Mouse (Mus musculus): Measurements from ENCODE around the gene Dhfr. TPM values are rescaled to one million over a fixed set of nuclear protein-coding genes. Genes with fewer than 3 reads are reported as not detected.
A peak's percentile ranks its signal among the peaks of the same experiment; 100 is the strongest.

Dhfr gene
- 21.4 and 21.7 TPM in 2 replicates for polyA plus RNA-seq (2016; fragmentation: Nextera tagmentation; extraction: Ambion mirVana)

- H3K4me3 ChIP-seq (replicated peaks) = peak within 1 kb of the TSS; percentile 69
- ATAC-seq (ENCODE audit: low FRiP score) = peak; percentile 95
- peak within 1 kb of the TSS; percentile 73 for H3K9ac ChIP-seq
- H3K27ac ChIP-seq = peak within 1 kb of the TSS; percentile 92
- under 1% methylated on average over 75 of the region's 76 CpGs for WGBS
- H3K27me3 ChIP-seq = no peaks in the 10 kb centered on the region
- peak within 1 kb of the TSS; percentile 91 for H3K4me2 ChIP-seq
- H3K4me1 ChIP-seq = peaks cover 17% of the 10 kb centered on the region
- H3K9me3 ChIP-seq = no peaks in the 10 kb centered on the region
- H3K36me3 ChIP-seq (replicated peaks) = peaks cover 30% of the 10 kb centered on the region
Observed at GRCm38 (mm10) chr13:92354456-92355271, at the start of gene Dhfr, which contains the start of gene Msh3. TSS of gene Dhfr (plus strand) at chr13:92354726. TSS of gene Msh3 (minus strand) at chr13:92355003.

GRCm38 (mm10) chr13:92305680-92306079, 48.8 kb upstream of the Dhfr start, which contains the start of gene Gm20379:
TSS of gene Gm20379 (plus strand) at chr13:92305980.
- Histone ChIP-seq H3K27me3 (no peaks in the 10 kb centered on the region), H3K9ac (no peak within 1 kb of the TSS), H3K4me1 (no peaks in the 10 kb centered on the region), H3K4me3 (replicated peaks) (no peak within 1 kb of the TSS), H3K9me3 (no peaks in the 10 kb centered on the region), H3K36me3 (replicated peaks) (peaks cover 38% of the 10 kb centered on the region), H3K27ac (no peak within 1 kb of the TSS), H3K4me2 (no peak within 1 kb of the TSS)
- WGBS = 94% methylated on average over 11 of the region's 11 CpGs
- no peak for ATAC-seq (ENCODE audit: low FRiP score)

DNA sequence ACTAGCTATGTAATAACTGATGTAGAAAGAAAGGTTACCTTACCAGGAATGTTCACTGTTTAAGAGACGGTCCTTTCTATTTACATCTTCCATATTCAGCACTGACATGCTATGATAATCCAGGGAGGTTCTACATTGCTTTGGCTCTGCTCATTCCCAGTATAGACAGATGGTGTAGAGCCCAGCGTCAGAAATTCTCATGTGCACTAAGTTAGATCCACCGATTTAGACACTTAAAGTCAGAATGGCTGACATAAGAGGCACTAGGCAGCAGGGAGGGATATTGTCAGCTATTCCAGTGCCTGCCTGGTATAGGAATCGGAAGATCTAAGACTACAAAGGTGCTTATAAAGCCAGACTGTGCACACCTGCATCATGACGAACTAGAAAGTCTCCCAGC, 39.9 kb upstream of the Dhfr start:
- H3K36me3 ChIP-seq (replicated peaks) = peaks cover 18% of the 10 kb centered on the region
- no peaks in the 10 kb centered on the region for H3K4me1 ChIP-seq

GRCm38 (mm10) chr13:92320770-92321169, 33.8 kb upstream of the Dhfr start:
- H3K4me1 ChIP-seq = no peaks in the 10 kb centered on the region
- peaks cover 11% of the 10 kb centered on the region for H3K36me3 ChIP-seq (replicated peaks)
- WGBS = 91% methylated on average over 5 of the region's 5 CpGs
- no peaks in the 10 kb centered on the region for H3K9me3 ChIP-seq
- no peak overlapping the region for H3K27ac ChIP-seq
- H3K27me3 ChIP-seq = no peaks in the 10 kb centered on the region
- H3K9ac ChIP-seq = no peak overlapping the region
- no peak overlapping the region for H3K4me3 ChIP-seq (replicated peaks)
- ATAC-seq (ENCODE audit: low FRiP score) = no peak
- no peak overlapping the region for H3K4me2 ChIP-seq

More for the DNA sequence above, 39.9 kb upstream of the Dhfr start:
- 91% methylated on average over 5 of the region's 5 CpGs for WGBS
- no peaks in the 10 kb centered on the region for H3K27me3 ChIP-seq
- no peaks in the 10 kb centered on the region for H3K9me3 ChIP-seq
- no peak for ATAC-seq (ENCODE audit: low FRiP score)
- H3K9ac ChIP-seq = no peak overlapping the region
- H3K27ac ChIP-seq = no peak overlapping the region
- no peak overlapping the region for H3K4me2 ChIP-seq
- no peak overlapping the region for H3K4me3 ChIP-seq (replicated peaks)

DNA sequence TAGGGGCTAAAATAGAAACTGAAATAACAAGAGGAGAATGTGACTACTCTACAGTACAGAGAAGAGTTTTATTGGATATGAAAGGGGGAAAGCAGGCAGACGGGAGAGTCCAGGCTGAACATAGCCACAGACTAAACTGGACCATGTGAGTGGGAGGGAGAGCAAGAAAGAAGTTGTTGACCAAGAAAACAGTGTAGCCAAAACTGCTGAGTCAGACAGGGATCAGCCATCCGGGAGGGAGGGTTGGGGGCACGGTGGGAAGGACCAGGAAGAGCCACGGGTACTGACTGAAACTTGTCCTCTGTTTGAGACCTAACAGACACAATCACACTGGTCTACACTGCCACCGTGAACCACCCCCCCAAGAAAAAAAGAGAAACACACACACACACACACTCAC, 28.5 kb upstream of the Dhfr start:
- ATAC-seq (ENCODE audit: low FRiP score) = no peak
- Histone ChIP-seq H3K4me2 (no peak overlapping the region), H3K9me3 (no peaks in the 10 kb centered on the region), H3K4me1 (no peaks in the 10 kb centered on the region), H3K36me3 (replicated peaks) (peaks cover 13% of the 10 kb centered on the region), H3K27ac (no peak overlapping the region), H3K9ac (no peak overlapping the region), H3K27me3 (no peaks in the 10 kb centered on the region), H3K4me3 (replicated peaks) (no peak overlapping the region)
- 81% methylated on average over 5 of the region's 5 CpGs for WGBS

DNA sequence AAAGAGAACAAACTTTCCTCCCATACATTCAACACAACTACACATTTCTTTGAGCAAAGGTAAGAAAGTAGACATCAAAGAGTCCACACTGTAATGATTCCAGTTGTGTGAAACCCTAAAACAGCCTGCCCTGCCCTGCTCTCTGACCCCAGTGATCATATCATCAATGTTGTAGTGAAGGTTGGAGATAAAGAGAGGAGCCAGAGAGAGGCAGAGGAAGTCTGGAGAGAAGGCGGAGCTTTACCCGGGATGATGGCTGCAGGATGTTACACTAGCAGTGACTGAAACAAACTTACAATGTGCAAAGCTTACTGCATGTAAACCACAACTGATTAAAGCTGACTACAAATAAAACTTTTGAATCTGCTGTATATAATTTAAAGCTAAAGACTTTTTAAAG, 26.5 kb upstream of the Dhfr start:
- H3K36me3 ChIP-seq (replicated peaks) = peaks cover 9% of the 10 kb centered on the region; the same call in 1 of the 2 replicates
- no peaks in the 10 kb centered on the region for H3K9me3 ChIP-seq
- WGBS = 93% methylated on average over 2 of the region's 2 CpGs
- H3K4me2 ChIP-seq = no peak overlapping the region
- H3K27me3 ChIP-seq = no peaks in the 10 kb centered on the region
- H3K4me1 ChIP-seq = no peaks in the 10 kb centered on the region
- no peak overlapping the region for H3K9ac ChIP-seq
- no peak overlapping the region for H3K4me3 ChIP-seq (replicated peaks)
- H3K27ac ChIP-seq = no peak overlapping the region
- ATAC-seq (ENCODE audit: low FRiP score) = no peak

DNA sequence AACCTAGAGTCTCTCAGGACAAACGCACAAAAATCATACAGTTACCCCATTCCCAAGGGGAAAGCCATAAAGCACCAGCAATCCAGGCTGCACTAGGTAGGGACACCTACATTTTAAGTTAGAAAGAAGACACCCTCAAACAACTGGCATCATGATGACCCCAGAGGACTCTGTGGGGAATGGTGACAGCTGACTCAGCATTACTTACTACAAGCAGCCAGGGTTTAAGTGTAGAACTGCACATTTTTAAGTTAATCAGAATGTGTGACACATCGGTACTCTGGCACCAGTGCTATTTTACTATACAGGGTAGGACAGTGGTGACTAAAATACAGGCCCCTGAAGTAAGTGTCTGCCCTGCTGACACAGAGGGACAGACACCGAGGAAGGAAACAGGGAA, 23.9 kb upstream of the Dhfr start:
- H3K4me2 ChIP-seq = no peak overlapping the region
- no peak overlapping the region for H3K27ac ChIP-seq
- ATAC-seq (ENCODE audit: low FRiP score) = no peak
- peaks cover 7% of the 10 kb centered on the region; the same call in 1 of the 2 replicates for H3K36me3 ChIP-seq (replicated peaks)
- no peak overlapping the region for H3K9ac ChIP-seq
- H3K9me3 ChIP-seq = no peaks in the 10 kb centered on the region
- H3K27me3 ChIP-seq = no peaks in the 10 kb centered on the region
- 94% methylated on average over 3 of the region's 3 CpGs for WGBS
- H3K4me1 ChIP-seq = no peaks in the 10 kb centered on the region
- H3K4me3 ChIP-seq (replicated peaks) = no peak overlapping the region

DNA sequence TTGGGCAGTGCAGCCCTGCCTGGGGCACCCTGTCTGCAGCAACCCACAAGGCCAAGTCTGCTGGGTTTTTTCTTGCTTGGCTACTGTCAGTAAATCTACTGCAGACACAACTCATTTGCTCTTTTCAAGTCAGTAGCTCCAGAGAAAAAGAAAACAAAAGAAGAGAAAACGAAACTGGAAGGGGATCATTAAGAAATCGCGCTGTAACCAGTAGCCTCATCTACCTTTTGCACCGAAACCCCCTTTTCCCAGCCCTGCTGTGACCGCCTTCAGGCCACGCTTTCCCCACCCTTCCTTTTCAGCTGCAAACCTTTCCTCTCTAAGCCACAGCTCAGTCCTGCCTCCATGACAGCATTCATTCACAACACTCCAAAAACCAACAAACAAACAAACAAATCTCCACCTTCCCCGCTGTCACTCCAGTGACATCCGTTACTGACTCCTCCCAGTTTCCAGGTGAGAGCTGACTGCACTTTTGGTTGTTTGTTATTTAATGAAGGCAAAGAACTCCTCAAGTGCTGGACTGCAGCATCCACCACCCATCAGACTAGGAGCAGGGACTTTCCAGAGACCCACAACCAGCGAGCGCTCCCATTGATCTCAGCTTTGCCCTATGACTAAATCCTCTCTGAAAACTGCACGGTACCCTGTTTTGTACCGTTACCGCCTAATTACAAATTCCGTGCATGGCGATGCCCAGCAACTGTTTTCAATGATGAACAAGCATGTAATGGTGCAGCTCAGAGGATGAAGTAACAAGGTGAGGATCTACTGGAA, 22.2 kb upstream of the Dhfr start:
- Histone ChIP-seq H3K9me3 (no peaks in the 10 kb centered on the region), H3K9ac (no peak overlapping the region), H3K36me3 (replicated peaks) (peaks cover 13% of the 10 kb centered on the region; the same call in 1 of the 2 replicates), H3K4me1 (no peaks in the 10 kb centered on the region), H3K4me3 (replicated peaks) (no peak overlapping the region), H3K27me3 (no peaks in the 10 kb centered on the region), H3K27ac (no peak overlapping the region), H3K4me2 (no peak overlapping the region)
- ATAC-seq (ENCODE audit: low FRiP score) = no peak
- 89% methylated on average over 15 of the region's 15 CpGs for WGBS

DNA sequence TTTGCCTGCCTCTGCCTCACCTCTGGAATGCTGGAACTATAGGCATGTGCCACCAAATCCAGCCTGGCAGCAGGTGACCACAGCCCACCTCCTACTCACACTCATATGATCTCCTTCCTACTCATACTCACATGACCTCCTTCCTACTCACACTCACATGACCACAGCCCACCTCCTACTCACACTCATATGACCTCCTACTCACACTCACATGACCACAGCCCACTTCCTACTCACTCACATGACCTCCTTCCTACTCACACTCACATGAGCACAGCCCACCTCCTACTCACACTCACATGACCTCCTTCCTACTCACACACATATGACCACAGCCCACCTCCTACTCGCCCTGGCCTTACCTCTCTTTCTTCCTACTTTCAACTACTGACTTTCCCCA, 17.7 kb upstream of the Dhfr start:
- H3K27ac ChIP-seq = no peak overlapping the region
- no peaks in the 10 kb centered on the region for H3K4me1 ChIP-seq
- H3K9me3 ChIP-seq = no peaks in the 10 kb centered on the region
- WGBS = 88% methylated on average over 1 of the region's 1 CpGs
- ATAC-seq (ENCODE audit: low FRiP score) = no peak
- no peak overlapping the region for H3K4me3 ChIP-seq (replicated peaks)
- H3K27me3 ChIP-seq = no peaks in the 10 kb centered on the region
- peaks cover 13% of the 10 kb centered on the region for H3K36me3 ChIP-seq (replicated peaks)
- H3K9ac ChIP-seq = no peak overlapping the region; the same call in 1 of the 2 replicates
- H3K4me2 ChIP-seq = no peak overlapping the region

GRCm38 (mm10) chr13:92337773-92338462, 16.6 kb upstream of the Dhfr start:
- no peak for ATAC-seq (ENCODE audit: low FRiP score)
- Histone ChIP-seq H3K4me2 (no peak overlapping the region), H3K36me3 (replicated peaks) (peaks cover 23% of the 10 kb centered on the region), H3K9ac (no peak overlapping the region), H3K4me1 (no peaks in the 10 kb centered on the region), H3K9me3 (no peaks in the 10 kb centered on the region), H3K27ac (no peak overlapping the region), H3K27me3 (no peaks in the 10 kb centered on the region), H3K4me3 (replicated peaks) (no peak overlapping the region)
- WGBS = 89% methylated on average over 6 of the region's 6 CpGs

DNA sequence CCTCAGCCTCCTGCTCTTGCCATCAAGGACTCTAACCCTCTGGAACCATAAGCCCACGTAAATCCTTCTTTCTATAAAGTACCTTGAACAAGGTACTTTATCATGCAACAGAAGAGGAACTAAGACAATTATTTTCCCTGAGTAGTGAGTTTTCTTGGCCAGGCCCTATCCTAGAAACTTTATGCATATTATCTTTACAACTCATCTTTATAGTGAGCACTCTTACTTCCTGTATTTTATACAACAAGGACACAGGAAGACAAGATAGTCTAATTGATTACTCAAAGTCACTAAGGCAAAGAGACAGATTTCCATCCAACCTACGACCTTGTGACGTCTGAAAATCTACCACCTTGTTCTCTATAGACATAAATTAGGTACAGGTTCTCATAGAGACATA, 14.7 kb upstream of the Dhfr start:
- no peak for ATAC-seq (ENCODE audit: low FRiP score)

DNA sequence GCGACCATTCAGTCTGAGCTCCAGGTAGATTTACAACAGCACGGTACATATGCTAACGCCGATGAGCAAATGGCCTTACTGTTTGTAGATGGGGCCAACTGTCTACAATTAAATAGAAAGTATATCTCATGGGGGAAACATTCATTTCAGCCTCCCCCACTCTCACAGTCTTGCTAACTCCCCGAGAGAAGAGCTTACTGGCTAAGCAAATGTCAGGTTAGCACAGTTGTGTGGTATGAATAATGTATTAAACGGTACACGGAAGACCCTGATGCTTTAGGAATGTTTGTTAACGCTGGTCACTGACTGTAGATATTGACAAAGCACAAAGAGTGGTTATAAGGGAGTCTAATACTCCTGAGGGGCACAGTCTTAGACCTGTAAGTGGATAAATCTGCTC, 10.5 kb upstream of the Dhfr start:
- no peak overlapping the region for H3K4me2 ChIP-seq
- no peak overlapping the region for H3K9ac ChIP-seq
- H3K9me3 ChIP-seq = no peaks in the 10 kb centered on the region
- peaks cover 61% of the 10 kb centered on the region for H3K36me3 ChIP-seq (replicated peaks)
- no peak for ATAC-seq (ENCODE audit: low FRiP score)
- H3K27me3 ChIP-seq = no peaks in the 10 kb centered on the region
- no peak overlapping the region for H3K27ac ChIP-seq
- no peaks in the 10 kb centered on the region for H3K4me1 ChIP-seq
- H3K4me3 ChIP-seq (replicated peaks) = no peak overlapping the region
- 93% methylated on average over 8 of the region's 8 CpGs for WGBS

More for the DNA sequence above, 14.7 kb upstream of the Dhfr start:
- 95% methylated on average over 3 of the region's 3 CpGs for WGBS
- no peaks in the 10 kb centered on the region for H3K9me3 ChIP-seq
- H3K27ac ChIP-seq = no peak overlapping the region
- no peak overlapping the region for H3K9ac ChIP-seq
- no peak overlapping the region for H3K4me2 ChIP-seq
- peaks cover 41% of the 10 kb centered on the region for H3K36me3 ChIP-seq (replicated peaks)
- no peak overlapping the region for H3K4me3 ChIP-seq (replicated peaks)
- H3K27me3 ChIP-seq = no peaks in the 10 kb centered on the region
- H3K4me1 ChIP-seq = no peaks in the 10 kb centered on the region

Measured in forebrain, embryonic 12.5 days (tissue).